Mouse (Mus musculus) heart, embryonic 11.5 days (tissue): ENCODE measurements around the gene Trip11. TPM values are rescaled to one million over a fixed set of nuclear protein-coding genes. Genes with fewer than 3 reads are reported as not detected.

Source experiments
- ATAC-seq: fragments of 200-750 bp; cut with Nextera tagmentation; replicated peaks from 2 replicates; pipeline ENCODE4 v1.8.0; 2017; ENCODE audit warnings: moderate library complexity; ENCODE audit not compliant: insufficient number of reproducible peaks, low FRiP score, low TSS enrichment
- H3K27ac ChIP-seq: fragments of 300-500 bp; sonication (generic); 2 replicates; pipeline ENCODE4 v1.5.1; 2014; ENCODE audit warnings: mild to moderate bottlenecking, low read depth, low read length
- H3K27me3 ChIP-seq: fragments of 300-500 bp; sonication (generic); 2 replicates; pipeline ENCODE4 v1.6.1; 2014; ENCODE audit warnings: mild to moderate bottlenecking, low read length, mixed read lengths; ENCODE audit not compliant: control insufficient read depth, insufficient read depth
- H3K36me3 ChIP-seq: fragments of 300-500 bp; sonication (generic); 2 replicates; pipeline ENCODE4 v1.6.1; 2014; ENCODE audit warnings: mild to moderate bottlenecking, low read length, moderate library complexity, mixed read lengths; ENCODE audit not compliant: control insufficient read depth, insufficient read depth
- H3K4me1 ChIP-seq: fragments of 300-500 bp; sonication (generic); 2 replicates; pipeline ENCODE4 v1.6.1; 2014; ENCODE audit warnings: low read length; ENCODE audit not compliant: control insufficient read depth, insufficient read depth
- H3K4me2 ChIP-seq: fragments of 300-500 bp; sonication (generic); 2 replicates; pipeline ENCODE4 v1.6.1; 2014; ENCODE audit warnings: mild to moderate bottlenecking, moderate library complexity
- H3K4me3 ChIP-seq: fragments of 300-500 bp; sonication (generic); 2 replicates; pipeline ENCODE4 v1.5.1; 2014; ENCODE audit warnings: low read depth, low read length
- H3K9ac ChIP-seq: fragments of 300-500 bp; sonication (generic); 2 replicates; pipeline ENCODE4 v1.6.1; 2014; ENCODE audit warnings: mild to moderate bottlenecking, low read depth, low read length, moderate library complexity
- H3K9me3 ChIP-seq: fragments of 300-500 bp; sonication (generic); replicated peaks from 2 replicates; pipeline ENCODE4 v1.6.1; 2016; ENCODE audit warnings: low read length; ENCODE audit not compliant: control insufficient read depth
- WGBS: fragments of 180-500 bp; shearing (Covaris S2); extraction: QIAGEN DNeasy Blood & Tissue Kit; methylation state at CpG from one replicate; pipeline ENCODE4 v1.1.7; 2014; ENCODE audit not compliant: insufficient replicate concordance; 5-methylcytosine and 5-hydroxymethylcytosine counted together
- polyA plus RNA-seq: library from polyadenylated mRNA; unstranded; fragments of >200 nt; fragmentation: Nextera tagmentation; extraction: Ambion mirVana; gene quantifications from 2 replicates; pipeline ENCODE4 v1.2.1, GENCODE M21; 2014

The Trip11 gene
- polyA plus RNA-seq, 1 experiment from 2014 or later: 25.5 TPM

- WGBS: 56% methylated on average over 6 of the region's 6 CpGs
- ATAC-seq: no peak
- no peaks in the 10 kb centered on the region for H3K36me3 ChIP-seq
- no peak overlapping the region for H3K27ac ChIP-seq
- no peak overlapping the region for H3K4me3 ChIP-seq
- no peaks in the 10 kb centered on the region for H3K4me1 ChIP-seq
- no peak overlapping the region for H3K4me2 ChIP-seq
- no peak overlapping the region for H3K9ac ChIP-seq
- H3K27me3 ChIP-seq: no peaks in the 10 kb centered on the region
- no peaks in the 10 kb centered on the region for H3K9me3 ChIP-seq
Observed at GRCm38 (mm10) chr12:101811181-101811580, 101.9 kb downstream of the Trip11 start.

GRCm38 (mm10) chr12:101810515-101810914, 102.6 kb downstream of the Trip11 start:
- no peaks in the 10 kb centered on the region for H3K27me3 ChIP-seq
- H3K4me3 ChIP-seq: no peak overlapping the region
- H3K4me1 ChIP-seq: no peaks in the 10 kb centered on the region
- WGBS: 57% methylated on average over 2 of the region's 2 CpGs
- no peaks in the 10 kb centered on the region for H3K9me3 ChIP-seq
- ATAC-seq: no peak
- H3K27ac ChIP-seq: no peak overlapping the region
- H3K36me3 ChIP-seq: no peaks in the 10 kb centered on the region
- no peak overlapping the region for H3K4me2 ChIP-seq
- no peak overlapping the region for H3K9ac ChIP-seq

DNA sequence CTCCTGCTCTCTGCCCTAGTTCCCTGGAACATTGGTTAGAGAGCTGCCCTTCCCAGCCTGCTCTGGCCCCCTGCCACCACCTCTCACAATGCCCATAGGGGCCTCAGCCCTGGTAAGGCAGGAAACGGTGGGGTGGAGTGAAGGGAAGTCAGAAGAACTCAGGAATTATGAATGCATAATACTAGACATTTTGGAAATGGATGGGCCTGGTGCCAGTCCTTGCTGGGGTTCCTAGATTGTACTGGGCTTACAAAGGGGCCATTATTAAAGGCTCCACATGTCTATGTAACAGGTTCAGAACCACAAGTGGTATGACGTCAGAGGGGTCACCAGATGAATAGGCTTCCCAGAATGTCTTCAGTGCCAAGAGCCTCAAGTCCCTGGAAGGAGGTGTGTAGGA, 105.7 kb downstream of the Trip11 start:
- Histone ChIP-seq H3K27me3 (no peaks in the 10 kb centered on the region), H3K4me1 (no peaks in the 10 kb centered on the region), H3K36me3 (no peaks in the 10 kb centered on the region), H3K27ac (no peak overlapping the region), H3K9me3 (no peaks in the 10 kb centered on the region), H3K9ac (no peak overlapping the region), H3K4me2 (no peak overlapping the region), H3K4me3 (no peak overlapping the region)
- ATAC-seq: no peak
- 75% methylated on average over 2 of the region's 2 CpGs for WGBS

GRCm38 (mm10) chr12:101802445-101802844, 110.6 kb downstream of the Trip11 start:
- no peaks in the 10 kb centered on the region for H3K4me1 ChIP-seq
- 76% methylated on average over 3 of the region's 3 CpGs for WGBS
- H3K9ac ChIP-seq: no peak overlapping the region
- no peaks in the 10 kb centered on the region for H3K9me3 ChIP-seq
- no peak overlapping the region for H3K4me3 ChIP-seq
- no peaks in the 10 kb centered on the region for H3K36me3 ChIP-seq
- no peaks in the 10 kb centered on the region for H3K27me3 ChIP-seq
- H3K4me2 ChIP-seq: no peak overlapping the region
- ATAC-seq: no peak
- no peak overlapping the region for H3K27ac ChIP-seq

- Histone ChIP-seq H3K4me1 (no peaks in the 10 kb centered on the region), H3K27me3 (no peaks in the 10 kb centered on the region), H3K27ac (no peak overlapping the region), H3K9me3 (no peaks in the 10 kb centered on the region), H3K9ac (no peak overlapping the region), H3K4me2 (no peak overlapping the region), H3K36me3 (no peaks in the 10 kb centered on the region), H3K4me3 (no peak overlapping the region)
- WGBS: 73% methylated on average over 5 of the region's 5 CpGs
- no peak for ATAC-seq
Observed at GRCm38 (mm10) chr12:101801744-101802143, 111.3 kb downstream of the Trip11 start.

- no peak for ATAC-seq
- no peaks in the 10 kb centered on the region for H3K36me3 ChIP-seq
- H3K9me3 ChIP-seq: no peaks in the 10 kb centered on the region
- no peak overlapping the region for H3K27ac ChIP-seq
- no peaks in the 10 kb centered on the region for H3K27me3 ChIP-seq
- no peak overlapping the region for H3K9ac ChIP-seq
- WGBS: 65% methylated on average over 3 of the region's 3 CpGs
- H3K4me1 ChIP-seq: no peaks in the 10 kb centered on the region
- H3K4me3 ChIP-seq: no peak overlapping the region
- no peak overlapping the region for H3K4me2 ChIP-seq
Observed at GRCm38 (mm10) chr12:101801051-101801450, 112.0 kb downstream of the Trip11 start.

DNA sequence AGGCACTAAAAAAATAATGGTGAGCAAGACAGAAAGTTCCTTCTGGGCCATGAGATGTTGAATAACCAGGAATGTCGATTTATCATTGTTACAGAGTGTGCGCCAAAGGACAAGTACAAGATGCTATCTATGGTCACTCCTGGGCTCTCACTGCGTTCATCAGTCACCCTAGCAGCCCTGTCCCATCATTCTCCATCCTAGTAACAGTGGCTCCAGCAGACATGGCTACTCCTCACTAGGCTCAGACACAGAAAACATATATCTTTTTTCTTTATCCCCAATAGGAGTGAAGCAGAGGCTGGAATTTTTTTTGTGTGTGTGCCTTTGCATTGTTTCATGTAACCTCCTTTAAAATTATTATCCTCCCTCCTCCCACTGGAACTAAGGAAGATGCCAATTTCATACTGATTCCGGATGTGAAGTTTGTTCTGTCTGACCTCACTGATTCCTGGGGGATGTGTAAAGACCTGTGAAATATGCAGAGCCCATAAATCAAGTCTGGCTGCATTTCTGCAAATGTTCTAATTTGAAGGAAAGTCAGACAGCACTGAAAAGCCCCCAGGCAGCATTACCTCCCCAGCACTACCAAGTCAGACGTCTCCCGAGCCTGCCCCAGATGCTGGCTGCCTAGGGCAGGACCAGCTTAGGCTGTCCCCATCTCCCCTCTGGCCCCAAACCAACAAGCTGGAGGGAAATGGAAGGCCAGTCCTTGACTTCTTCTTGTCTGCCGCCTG, 114.7 kb downstream of the Trip11 start:
- no peaks in the 10 kb centered on the region for H3K27me3 ChIP-seq
- no peak overlapping the region for H3K27ac ChIP-seq
- no peak for ATAC-seq
- no peaks in the 10 kb centered on the region for H3K4me1 ChIP-seq
- no peaks in the 10 kb centered on the region for H3K9me3 ChIP-seq
- no peaks in the 10 kb centered on the region for H3K36me3 ChIP-seq
- H3K4me3 ChIP-seq: no peak overlapping the region
- 62% methylated on average over 7 of the region's 7 CpGs for WGBS
- no peak overlapping the region for H3K4me2 ChIP-seq
- no peak overlapping the region for H3K9ac ChIP-seq

GRCm38 (mm10) chr12:101794458-101794857, 118.6 kb downstream of the Trip11 start:
- WGBS: 76% methylated on average over 3 of the region's 3 CpGs
- no peak overlapping the region for H3K27ac ChIP-seq
- H3K27me3 ChIP-seq: no peaks in the 10 kb centered on the region
- ATAC-seq: no peak
- no peak overlapping the region for H3K9ac ChIP-seq
- no peak overlapping the region for H3K4me2 ChIP-seq
- no peaks in the 10 kb centered on the region for H3K36me3 ChIP-seq
- H3K4me3 ChIP-seq: no peak overlapping the region
- H3K4me1 ChIP-seq: no peaks in the 10 kb centered on the region
- no peaks in the 10 kb centered on the region for H3K9me3 ChIP-seq

GRCm38 (mm10) chr12:101793221-101793621, 119.8 kb downstream of the Trip11 start:
- Histone ChIP-seq H3K27ac (no peak overlapping the region), H3K9me3 (no peaks in the 10 kb centered on the region), H3K36me3 (no peaks in the 10 kb centered on the region), H3K9ac (no peak overlapping the region), H3K4me1 (no peaks in the 10 kb centered on the region), H3K27me3 (no peaks in the 10 kb centered on the region), H3K4me2 (no peak overlapping the region), H3K4me3 (no peak overlapping the region)
- 82% methylated on average over 5 of the region's 5 CpGs for WGBS
- no peak for ATAC-seq
